Mouse (Mus musculus) small intestine, adult 2 months (tissue): Measurements from ENCODE around the gene Mettl24.

Source experiments
- CTCF ChIP-seq: fragments of 200-500 bp; IDR thresholded peaks from 2 replicates; pipeline ENCODE4 v1.5.1; 2012; ENCODE audit warnings: low read depth, mild to moderate bottlenecking, control low read depth, inconsistent platforms, low read length, moderate library complexity, mixed read lengths; ENCODE audit not compliant: insufficient replicate concordance, insufficient read length; ENCODE audit errors: extremely low read depth
- POLR2A ChIP-seq: fragments of 200-500 bp; IDR thresholded peaks from 2 replicates; pipeline ENCODE4 v1.6.1; 2012; ENCODE audit warnings: low read depth, mild to moderate bottlenecking, control low read depth, inconsistent platforms, low read length, moderate library complexity

DNA sequence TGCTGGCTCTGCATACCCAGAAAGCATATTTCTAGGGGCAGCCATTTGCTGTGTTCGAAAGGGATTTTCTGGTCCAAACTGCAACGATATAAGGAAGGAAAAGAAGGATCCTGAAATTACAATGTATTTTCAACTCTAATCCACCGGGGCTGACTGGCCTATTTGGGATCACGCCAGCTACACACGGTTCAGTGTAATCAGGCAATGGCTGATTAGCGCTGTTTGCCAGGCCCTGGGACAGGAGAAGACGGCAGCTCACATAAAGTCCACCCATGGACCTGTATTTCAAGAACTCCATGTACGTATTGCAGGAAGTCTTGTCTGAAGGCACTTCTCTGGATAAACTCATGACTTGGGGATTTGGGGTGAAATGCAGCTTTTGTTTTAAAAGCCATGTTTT, 174.5 kb downstream of the Mettl24 start:
- TF ChIP-seq CTCF (no peak), POLR2A (no peak)
